Comparison of ENCODE assay signal across 19 mouse cellular contexts in the genomic region with DNA sequence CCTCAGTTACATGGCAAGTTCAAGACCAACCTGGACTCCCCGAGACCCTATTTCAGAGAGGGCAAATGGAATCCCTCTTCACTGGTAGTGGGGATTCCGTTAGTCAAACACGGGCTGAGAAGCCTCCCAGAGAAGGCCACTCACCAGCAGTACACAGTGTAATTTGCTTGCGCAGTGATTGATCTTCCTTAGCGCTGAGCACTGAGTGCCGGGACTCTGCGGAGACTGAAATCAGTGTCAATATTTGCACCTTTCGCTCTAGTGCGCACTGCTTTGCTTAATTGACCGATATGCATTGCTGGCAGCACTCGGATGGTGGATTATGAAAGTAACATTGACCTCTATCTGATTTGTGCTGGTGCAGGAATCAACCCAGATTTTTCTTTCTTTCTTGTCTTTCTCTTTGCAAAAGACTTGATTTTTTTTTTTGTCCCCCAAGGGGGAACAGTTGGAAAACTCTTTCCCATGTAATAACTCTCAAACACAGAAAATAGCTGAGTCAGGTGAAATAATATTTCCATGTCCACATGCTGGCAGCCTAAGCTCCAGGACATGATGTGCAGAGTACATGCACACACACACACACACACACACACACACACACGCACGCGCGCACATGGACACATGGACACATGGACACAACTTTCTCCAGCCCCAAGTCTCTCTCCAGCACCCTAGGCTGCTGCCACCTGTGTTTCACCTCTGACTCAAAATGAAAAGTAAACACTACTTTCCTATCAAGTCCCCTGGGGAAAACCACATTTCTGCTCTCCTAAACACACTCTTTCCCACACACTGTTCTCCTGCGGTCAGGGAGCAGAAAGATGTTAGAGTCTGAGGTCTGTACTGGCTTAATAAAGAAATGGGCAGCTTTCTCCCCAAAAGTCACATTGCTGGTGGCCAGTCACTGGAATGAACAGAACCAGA. TPM values are rescaled to one million over a fixed set of nuclear protein-coding genes. Genes with fewer than 3 reads are reported as not detected.
DNase-seq lines count a peak whose midpoint lies in the region; ATAC-seq and TF ChIP-seq lines count a peak whose summit lies in the region.
"Had no signal": no experiment of that assay in that cellular context is flagged by ENCODE, and none has a peak within 500 bp of the region (broad histone marks: within the 10 kb centered on the region; RNA-seq: fewer than 3 reads in every experiment).

No protein-coding gene starts in this region.

- TF ChIP-seq EP300 in lung, postnatal 0 days (IDR thresholded peaks at IDR 0.05) = no peak

- no peak overlapping the region for H3K27ac ChIP-seq in lung, postnatal 0 days (ENCODE audit: low read length)
- H3K27ac ChIP-seq in testis, adult 2 months (ENCODE audit: control insufficient read depth, insufficient read depth, low read depth, low read length) = peak overlapping the region; percentile 73
- H3K27ac ChIP-seq in liver, embryonic 16.5 days (ENCODE audit: low read length) = 0 out of 2 replicates have a peak overlapping the region, but pooled peaks have one; percentile 4
- H3K27ac ChIP-seq: heart, embryonic 15.5 days; hindbrain, postnatal 0 days; kidney, embryonic 15.5 days; neural tube, embryonic 12.5 days had no signal

- no peaks in the 10 kb centered on the region for H3K36me3 ChIP-seq in lung, postnatal 0 days (ENCODE audit: insufficient read depth, low read length)
- H3K36me3 ChIP-seq in testis, adult 2 months (ENCODE audit: control insufficient read depth, insufficient read depth, low read length) = no peaks in the 10 kb centered on the region
- no peaks in the 10 kb centered on the region for H3K36me3 ChIP-seq in liver, embryonic 16.5 days (ENCODE audit: control insufficient read depth, insufficient read depth)
- H3K36me3 ChIP-seq: heart, embryonic 15.5 days; kidney, embryonic 15.5 days; neural tube, embryonic 12.5 days had no signal

- no peaks in the 10 kb centered on the region for H3K27me3 ChIP-seq in lung, postnatal 0 days (replicated peaks; ENCODE audit: insufficient read depth, low read length)
- no peaks in the 10 kb centered on the region for H3K27me3 ChIP-seq in testis, adult 2 months (ENCODE audit: control insufficient read depth, insufficient read depth, low read length)
- H3K27me3 ChIP-seq in liver, embryonic 16.5 days (ENCODE audit: control insufficient read depth, insufficient read depth, low read depth, low read length) = no peaks in the 10 kb centered on the region
- H3K27me3 ChIP-seq: heart, embryonic 15.5 days; kidney, embryonic 15.5 days; neural tube, embryonic 12.5 days had no signal

- H3K4me1 ChIP-seq in lung, postnatal 0 days (ENCODE audit: insufficient read depth, low read depth, low read length) = no peaks in the 10 kb centered on the region
- peaks cover 2% of the 10 kb centered on the region; the same call in 1 of the 2 replicates for H3K4me1 ChIP-seq in testis, adult 2 months (ENCODE audit: control insufficient read depth, insufficient read depth, low read length)
- H3K4me1 ChIP-seq in liver, embryonic 16.5 days (ENCODE audit: control insufficient read depth, low read depth, low read length) = peaks cover 2% of the 10 kb centered on the region; the same call in 1 of the 2 replicates

- TF ChIP-seq POLR2A in testis, adult 2 months (IDR thresholded peaks at IDR 0.05; ENCODE audit: control insufficient read depth, low read depth, low read length) = no peak

- no peak overlapping the region for H3K9ac ChIP-seq in lung, postnatal 0 days (replicated peaks; ENCODE audit: low read depth)
- no peak overlapping the region for H3K9ac ChIP-seq in liver, embryonic 16.5 days (ENCODE audit: low read depth, low read length)
- H3K9ac ChIP-seq: forebrain, postnatal 0 days; heart, embryonic 15.5 days; kidney, embryonic 15.5 days; neural tube, embryonic 12.5 days had no signal

- no peak for TF ChIP-seq CTCF in lung, postnatal 0 days (IDR thresholded peaks at IDR 0.05)
- no peak for TF ChIP-seq CTCF in testis, adult 2 months (IDR thresholded peaks at IDR 0.05; ENCODE audit: control insufficient read depth, insufficient read depth, insufficient replicate concordance, low read depth, low read length)

- H3K4me2 ChIP-seq in lung, postnatal 0 days (replicated peaks; ENCODE audit: low read depth, low read length) = no peak overlapping the region
- no peak overlapping the region for H3K4me2 ChIP-seq in liver, embryonic 16.5 days (ENCODE audit: low read depth, low read length)
- H3K4me2 ChIP-seq: heart, embryonic 15.5 days; kidney, embryonic 15.5 days; neural tube, embryonic 12.5 days had no signal

- peak; percentile 7 to 33 for DNase-seq in lung, adult 18-20 months
- DNase-seq in lung, postnatal 0 days (ENCODE audit: low spot score) = no peak
- no peak for DNase-seq in testis, postnatal 10 days (ENCODE audit: low spot score)
- DNase-seq in thymus, postnatal 0 days (ENCODE audit: low spot score) = no peak
- DNase-seq in right cerebral cortex, postnatal 10 days (ENCODE audit: low spot score in 2 of 2) = no peak
- DNase-seq: cerebellum, postnatal 10 days; embryo, embryonic 11 days; forebrain, postnatal 0 days; gastrocnemius, postnatal 36 days; lung, postnatal 4 days; right cerebral cortex, adult 18-20 months; thymus, postnatal 14 days had no signal

- no peak overlapping the region for H3K4me3 ChIP-seq in lung, postnatal 0 days (ENCODE audit: low read depth, low read length)
- H3K4me3 ChIP-seq in testis, adult 2 months (ENCODE audit: control insufficient read depth, low read depth, low read length) = no peak overlapping the region
- H3K4me3 ChIP-seq in liver, embryonic 16.5 days (ENCODE audit: low read depth, low read length) = no peak overlapping the region
- H3K4me3 ChIP-seq: heart, embryonic 15.5 days; kidney, embryonic 15.5 days; neural tube, embryonic 12.5 days had no signal

- ATAC-seq in lung, postnatal 0 days = no peak
- ATAC-seq in liver, embryonic 16.5 days (ENCODE audit: low read depth) = peak; percentile 80
- ATAC-seq: forebrain, postnatal 0 days; hindbrain, postnatal 0 days; intestine, postnatal 0 days had no signal

- H3K9me3 ChIP-seq in lung, postnatal 0 days (ENCODE audit: low read length) = no peaks in the 10 kb centered on the region
- no peaks in the 10 kb centered on the region for H3K9me3 ChIP-seq in liver, embryonic 16.5 days (replicated peaks; ENCODE audit: control insufficient read depth, low read length)
- H3K9me3 ChIP-seq: heart, embryonic 15.5 days; kidney, embryonic 15.5 days; neural tube, embryonic 12.5 days had no signal

- WGBS in lung, postnatal 0 days = 64% methylated on average over 16 of the region's 16 CpGs
- WGBS in liver, embryonic 16.5 days (ENCODE audit: insufficient replicate concordance) = 73% methylated on average over 16 of the region's 16 CpGs

RNA-seq across cellular contexts. Expression of gene Spin1, which starts 27.5 kb away (rescaled TPM):
- polyA plus RNA-seq in lung, postnatal 0 days (2015; fragmentation: Nextera tagmentation; extraction: Ambion mirVana) = 40.6 and 46.5 TPM in 2 replicates
- 7.8 and 12.1 TPM in 2 replicates for polyA plus RNA-seq in testis, adult 2 months (2012; rRNA removed)
- polyA plus RNA-seq in liver, embryonic 16.5 days (2015; fragmentation: Nextera tagmentation; extraction: Ambion mirVana) = 9.7 and 10.4 TPM in 2 replicates
- polyA plus RNA-seq in thymus, postnatal 0 days (2015; fragmentation: Nextera tagmentation; extraction: Ambion mirVana) = 44.7 and 49.3 TPM in 2 replicates

Comparison
In these comparisons a context has a peak if more than half of its experiments do, and no peak if none do; other contexts are left out.
1. DNase-seq: peak in lung, adult 18-20 months (2 of 2); none in lung, postnatal 0 days (single experiment), testis, postnatal 10 days (single experiment), thymus, postnatal 0 days (single experiment) and right cerebral cortex, postnatal 10 days (0 of 2).